Comparison of ENCODE assay signal across 27 mouse cellular contexts in genomic region chr6:144598324-144598973, GRCm38 (mm10).
DNase-seq lines count a peak whose midpoint lies in the region; ATAC-seq lines count a peak whose summit lies in the region.
"Had no signal": no experiment of that assay in that cellular context is flagged by ENCODE, and none has a peak within 500 bp of the region (broad histone marks: within the 10 kb centered on the region; RNA-seq: fewer than 3 reads in every experiment).

No protein-coding gene starts in this region.

- no peaks in the 10 kb centered on the region for H3K9me3 ChIP-seq in midbrain, embryonic 13.5 days
- H3K9me3 ChIP-seq in midbrain, embryonic 14.5 days (ENCODE audit: control insufficient read depth, low read length): no peaks in the 10 kb centered on the region
- H3K9me3 ChIP-seq in forebrain, embryonic 14.5 days (replicated peaks; ENCODE audit: control insufficient read depth, low read length): no peaks in the 10 kb centered on the region
- no peaks in the 10 kb centered on the region for H3K9me3 ChIP-seq in neural tube, embryonic 15.5 days (replicated peaks)
- H3K9me3 ChIP-seq: heart, embryonic 10.5 days; heart, embryonic 15.5 days; hindbrain, embryonic 12.5 days; limb, embryonic 10.5 days; limb, embryonic 15.5 days; liver, embryonic 13.5 days had no signal

- no peak overlapping the region for H3K9ac ChIP-seq in midbrain, embryonic 13.5 days (replicated peaks)
- no peak overlapping the region for H3K9ac ChIP-seq in midbrain, embryonic 14.5 days (replicated peaks; ENCODE audit: low read length)
- H3K9ac ChIP-seq in forebrain, embryonic 14.5 days (ENCODE audit: low read length): no peak overlapping the region
- no peak overlapping the region for H3K9ac ChIP-seq in neural tube, embryonic 15.5 days (replicated peaks)
- H3K9ac ChIP-seq: heart, embryonic 15.5 days; hindbrain, embryonic 12.5 days; limb, embryonic 15.5 days; liver, embryonic 13.5 days had no signal

- intact Hi-C loops in heart, postnatal 10 days (cut with DNase I): no loop called here

- H3K27me3 ChIP-seq in midbrain, embryonic 13.5 days: 0 out of 2 replicates have a peak, but pooled peaks cover 5% of the 10 kb centered on the region
- H3K27me3 ChIP-seq in midbrain, embryonic 14.5 days (ENCODE audit: control insufficient read depth, insufficient read depth, low read length): no peaks in the 10 kb centered on the region
- H3K27me3 ChIP-seq in forebrain, embryonic 14.5 days (replicated peaks; ENCODE audit: control insufficient read depth, insufficient read depth, low read length): no peaks in the 10 kb centered on the region
- H3K27me3 ChIP-seq in neural tube, embryonic 15.5 days (replicated peaks): no peaks in the 10 kb centered on the region
- H3K27me3 ChIP-seq: heart, embryonic 15.5 days; hindbrain, embryonic 12.5 days; limb, embryonic 15.5 days; liver, embryonic 13.5 days had no signal

- no peak overlapping the region for H3K4me2 ChIP-seq in midbrain, embryonic 13.5 days (replicated peaks)
- H3K4me2 ChIP-seq in midbrain, embryonic 14.5 days (ENCODE audit: low read length): no peak overlapping the region
- no peak overlapping the region for H3K4me2 ChIP-seq in forebrain, embryonic 14.5 days (ENCODE audit: low read length)
- no peak overlapping the region for H3K4me2 ChIP-seq in neural tube, embryonic 15.5 days
- H3K4me2 ChIP-seq: heart, embryonic 15.5 days; hindbrain, embryonic 12.5 days; limb, embryonic 15.5 days; liver, embryonic 13.5 days had no signal

- DNase-seq in heart, adult 11 months: peak; percentile 64
- DNase-seq in heart, postnatal 10 days: no peak
- no peak for DNase-seq in midbrain, embryonic 14.5 days
- DNase-seq in forebrain, embryonic 14.5 days (ENCODE audit: low spot score): peak; percentile 64
- DNase-seq in retina, embryonic 14.5 days (ENCODE audit: low spot score): peak; percentile 49
- DNase-seq in lung, postnatal 36 days: no peak
- DNase-seq: adrenal gland, postnatal 10 days; cerebellum, adult 11-12 months; gastrocnemius, adult 2 months; heart, postnatal 36 days; kidney, adult 8-10 months; kidney, postnatal 10 days; layer of hippocampus, adult 9-11 months; liver, embryonic 13.5 days; lung, adult 18-20 months; thymus, adult 2 months; thymus, postnatal 36 days had no signal

- H3K36me3 ChIP-seq in midbrain, embryonic 13.5 days: no peaks in the 10 kb centered on the region
- H3K36me3 ChIP-seq in midbrain, embryonic 14.5 days (ENCODE audit: control insufficient read depth, insufficient read depth, low read length): no peaks in the 10 kb centered on the region
- no peaks in the 10 kb centered on the region for H3K36me3 ChIP-seq in forebrain, embryonic 14.5 days (ENCODE audit: control insufficient read depth, insufficient read depth, low read length)
- H3K36me3 ChIP-seq in neural tube, embryonic 15.5 days: no peaks in the 10 kb centered on the region
- H3K36me3 ChIP-seq: G1E; heart, embryonic 10.5 days; heart, embryonic 15.5 days; hindbrain, embryonic 12.5 days; limb, embryonic 10.5 days; limb, embryonic 15.5 days; liver, embryonic 13.5 days had no signal

- ATAC-seq in midbrain, embryonic 13.5 days: no peak
- no peak for ATAC-seq in midbrain, embryonic 14.5 days (ENCODE audit: low FRiP score, low TSS enrichment)
- ATAC-seq in forebrain, embryonic 14.5 days: peak; percentile 74
- no peak for ATAC-seq in neural tube, embryonic 15.5 days (ENCODE audit: low FRiP score)
- ATAC-seq: lung, postnatal 0 days had no signal

- peak overlapping the region; percentile 36; the same call in 1 of the 2 replicates for H3K27ac ChIP-seq in midbrain, embryonic 13.5 days
- no peak overlapping the region for H3K27ac ChIP-seq in midbrain, embryonic 14.5 days (replicated peaks; ENCODE audit: low read depth, low read length)
- peak overlapping the region; percentile 63; the same call in 1 of the 2 replicates for H3K27ac ChIP-seq in forebrain, embryonic 14.5 days (ENCODE audit: low read depth, low read length)
- H3K27ac ChIP-seq in neural tube, embryonic 15.5 days (replicated peaks): no peak overlapping the region
- H3K27ac ChIP-seq: gastrocnemius, adult 2 months; heart, embryonic 10.5 days; heart, embryonic 15.5 days; hindbrain, embryonic 12.5 days; limb, embryonic 10.5 days; limb, embryonic 15.5 days; liver, embryonic 13.5 days had no signal

- 25% methylated on average over 6 of the region's 6 CpGs for WGBS in midbrain, embryonic 13.5 days
- WGBS in midbrain, embryonic 14.5 days: 19% methylated on average over 6 of the region's 6 CpGs
- WGBS in forebrain, embryonic 14.5 days: 13% methylated on average over 6 of the region's 6 CpGs
- WGBS in neural tube, embryonic 15.5 days: 48% methylated on average over 6 of the region's 6 CpGs

- peaks cover 15% of the 10 kb centered on the region for H3K4me1 ChIP-seq in midbrain, embryonic 13.5 days (replicated peaks)
- H3K4me1 ChIP-seq in midbrain, embryonic 14.5 days (ENCODE audit: control insufficient read depth, insufficient read depth, low read length): peaks cover 8% of the 10 kb centered on the region
- H3K4me1 ChIP-seq in forebrain, embryonic 14.5 days (ENCODE audit: control insufficient read depth, insufficient read depth, low read length): peaks cover 11% of the 10 kb centered on the region
- H3K4me1 ChIP-seq in neural tube, embryonic 15.5 days: peaks cover 24% of the 10 kb centered on the region
- H3K4me1 ChIP-seq: heart, embryonic 15.5 days; liver, embryonic 13.5 days had no signal

- no peak overlapping the region for H3K4me3 ChIP-seq in midbrain, embryonic 13.5 days (replicated peaks)
- no peak overlapping the region for H3K4me3 ChIP-seq in midbrain, embryonic 14.5 days (replicated peaks; ENCODE audit: low read depth, low read length)
- H3K4me3 ChIP-seq in forebrain, embryonic 14.5 days (ENCODE audit: low read depth, low read length): no peak overlapping the region
- H3K4me3 ChIP-seq in neural tube, embryonic 15.5 days (replicated peaks): no peak overlapping the region
- H3K4me3 ChIP-seq: erythroblast, embryonic 14.5 days; gastrocnemius, adult 2 months; heart, embryonic 10.5 days; heart, embryonic 15.5 days; hindbrain, embryonic 12.5 days; limb, embryonic 10.5 days; limb, embryonic 15.5 days; liver, embryonic 13.5 days had no signal

Comparison
In these comparisons a context has a peak if more than half of its experiments do, and no peak if none do; other contexts are left out.
1. DNase-seq: peak in heart, adult 11 months (single experiment), forebrain, embryonic 14.5 days (single experiment) and retina, embryonic 14.5 days (single experiment); none in heart, postnatal 10 days (0 of 2), midbrain, embryonic 14.5 days (single experiment) and lung, postnatal 36 days (single experiment).
2. H3K27ac ChIP-seq: peak in midbrain, embryonic 13.5 days (single experiment) and forebrain, embryonic 14.5 days (single experiment); none in midbrain, embryonic 14.5 days (single experiment) and neural tube, embryonic 15.5 days (single experiment).